Mouse (Mus musculus) embryonic facial prominence, embryonic 11.5 days (tissue): ENCODE measurements around the gene Clic3. TPM values are rescaled to one million over a fixed set of nuclear protein-coding genes. Genes with fewer than 3 reads are reported as not detected.

ENCODE experiments used
- ATAC-seq: fragments of 200-750 bp; cut with Nextera tagmentation; replicated peaks from 2 replicates; pipeline ENCODE4 v1.8.0; 2017; ENCODE audit warnings: low read depth; ENCODE audit not compliant: insufficient number of reproducible peaks, low FRiP score, low TSS enrichment
- DNase-seq: peaks from one replicate; pipeline ENCODE4 v3.0.0-alpha.2; 2015; ENCODE audit warnings: low spot score
- H3K27ac ChIP-seq: fragments of 300-500 bp; sonication (generic); replicated peaks from 2 replicates; pipeline ENCODE4 v1.5.1; 2014; ENCODE audit warnings: mild to moderate bottlenecking, low read depth, low read length, control low read depth
- H3K27me3 ChIP-seq: fragments of 300-500 bp; sonication (generic); 2 replicates; pipeline ENCODE4 v1.6.1; 2014; ENCODE audit warnings: mild to moderate bottlenecking, low read length, moderate library complexity, mixed read lengths; ENCODE audit not compliant: control insufficient read depth, insufficient read depth
- H3K36me3 ChIP-seq: fragments of 300-500 bp; sonication (generic); replicated peaks from 2 replicates; pipeline ENCODE4 v1.6.1; 2014; ENCODE audit warnings: low read depth, mild to moderate bottlenecking, low read length, moderate library complexity, mixed read lengths; ENCODE audit not compliant: control insufficient read depth, insufficient read depth
- H3K4me1 ChIP-seq: fragments of 300-500 bp; sonication (generic); 2 replicates; pipeline ENCODE4 v1.6.1; 2014; ENCODE audit warnings: low read length, mixed read lengths; ENCODE audit not compliant: control insufficient read depth, insufficient read depth
- H3K4me2 ChIP-seq: fragments of 300-500 bp; sonication (generic); 2 replicates; pipeline ENCODE4 v1.6.1; 2014; ENCODE audit warnings: low read depth, mild to moderate bottlenecking, control low read depth, low read length, moderate library complexity
- H3K4me3 ChIP-seq: fragments of 300-500 bp; sonication (generic); 2 replicates; pipeline ENCODE4 v1.5.1; 2014; ENCODE audit warnings: low read depth, low read length, control low read depth
- H3K9ac ChIP-seq: fragments of 300-500 bp; sonication (generic); replicated peaks from 2 replicates; pipeline ENCODE4 v1.6.1; 2014; ENCODE audit warnings: mild to moderate bottlenecking, control low read depth, low read length
- H3K9me3 ChIP-seq: fragments of 300-500 bp; sonication (generic); replicated peaks from 2 replicates; pipeline ENCODE4 v1.6.1; 2016; ENCODE audit warnings: mild to moderate bottlenecking, low read length, inconsistent platforms, mixed read lengths; ENCODE audit not compliant: control insufficient read depth
- WGBS: fragments of 180-500 bp; shearing (Covaris S2); extraction: QIAGEN DNeasy Blood & Tissue Kit; methylation state at CpG from one replicate; pipeline ENCODE4 v1.1.7; 2014; 5-methylcytosine and 5-hydroxymethylcytosine counted together
- polyA plus RNA-seq: library from polyadenylated mRNA; unstranded; fragments of >200 nt; fragmentation: Nextera tagmentation; extraction: Ambion mirVana; gene quantifications from 2 replicates; pipeline ENCODE4 v1.2.1, GENCODE M21; 2014

Clic3 gene
- polyA plus RNA-seq, 1 experiment from 2014 or later, result not detected

DNA sequence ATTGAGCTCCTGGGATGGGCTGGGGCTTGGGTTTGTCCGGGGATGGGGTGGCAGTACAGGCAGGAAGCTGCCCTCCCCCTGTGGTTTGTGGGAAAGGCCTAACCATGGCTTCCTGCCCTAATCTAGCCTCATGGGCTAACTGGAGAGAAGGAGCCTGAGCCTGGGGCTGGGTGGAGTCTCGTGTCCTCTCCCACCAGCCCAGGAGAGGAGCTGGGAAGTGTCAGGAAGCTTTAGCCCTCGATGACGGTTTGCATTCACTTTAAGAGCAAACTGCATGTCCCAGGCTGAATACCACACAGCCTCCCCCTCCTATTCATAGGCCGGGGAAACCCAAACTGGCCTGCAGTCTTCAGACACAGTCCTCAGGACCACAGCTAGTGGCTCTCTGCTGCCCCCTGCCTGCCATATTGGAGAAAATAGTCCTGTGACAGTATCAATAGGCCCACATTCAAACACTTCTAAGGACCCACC lies 29.9 kb upstream of the Clic3 start:
- H3K4me2 ChIP-seq, result no peak overlapping the region
- H3K4me1 ChIP-seq, result no peaks in the 10 kb centered on the region
- H3K9me3 ChIP-seq, result no peaks in the 10 kb centered on the region
- 26% methylated on average over 5 of the region's 5 CpGs for WGBS
- H3K36me3 ChIP-seq, result no peaks in the 10 kb centered on the region
- H3K4me3 ChIP-seq, result no peak overlapping the region
- no peak overlapping the region for H3K27ac ChIP-seq
- no peak overlapping the region for H3K9ac ChIP-seq
- DNase-seq, result peak; percentile 84
- peaks cover 18% of the 10 kb centered on the region for H3K27me3 ChIP-seq
- no peak for ATAC-seq

DNA sequence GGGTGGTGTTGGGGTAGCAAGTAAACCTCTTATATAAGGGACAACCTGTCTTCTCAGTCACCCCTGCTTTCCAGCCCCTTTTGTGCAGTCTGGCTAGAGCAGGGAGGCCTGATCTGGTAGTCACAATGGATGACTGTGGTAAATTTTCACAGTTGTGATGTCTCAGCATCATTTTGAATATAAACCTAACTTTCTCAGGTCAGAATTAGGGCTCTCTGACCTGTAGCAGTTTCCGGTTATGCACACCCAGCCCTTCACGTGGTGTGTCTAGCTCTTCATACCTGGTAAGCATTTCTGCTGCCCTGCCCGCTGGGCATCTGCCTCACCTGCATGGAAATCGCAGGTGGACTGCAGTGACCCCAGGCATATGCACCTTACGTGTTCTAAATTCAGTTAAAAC lies 29.4 kb upstream of the Clic3 start:
- Histone ChIP-seq H3K9me3 (no peaks in the 10 kb centered on the region), H3K4me2 (no peak overlapping the region), H3K4me1 (no peaks in the 10 kb centered on the region), H3K4me3 (no peak overlapping the region), H3K27me3 (peaks cover 18% of the 10 kb centered on the region), H3K36me3 (no peaks in the 10 kb centered on the region), H3K27ac (no peak overlapping the region), H3K9ac (no peak overlapping the region)
- WGBS, result 93% methylated on average over 5 of the region's 5 CpGs
- ATAC-seq (no peak), DNase-seq (no peak)

- H3K9ac ChIP-seq, result peak within 1 kb of the TSS; percentile 79
- no peak within 1 kb of the TSS; the same call in 1 of the 2 replicates for H3K27ac ChIP-seq
- peak within 1 kb of the TSS; percentile 69 for H3K4me3 ChIP-seq
- DNase-seq, result peak; percentile 94
- peak; percentile 86 for ATAC-seq
- no peaks in the 10 kb centered on the region for H3K4me1 ChIP-seq
- peak within 1 kb of the TSS; percentile 94 for H3K4me2 ChIP-seq
- H3K27me3 ChIP-seq, result peaks cover 18% of the 10 kb centered on the region
- no peaks in the 10 kb centered on the region for H3K36me3 ChIP-seq
- no peaks in the 10 kb centered on the region for H3K9me3 ChIP-seq
- WGBS, result under 1% methylated on average over 81 of the region's 89 CpGs
Measured at GRCm38 (mm10) chr2:25428442-25429236, 28.0 kb upstream of the Clic3 start, which contains the start of gene Abca2. Gene Abca2 (plus strand): TSS chr2:25428703.

GRCm38 (mm10) chr2:25429435-25430180 lies 27.0 kb upstream of the Clic3 start:
- Histone ChIP-seq H3K4me1 (no peaks in the 10 kb centered on the region), H3K9me3 (no peaks in the 10 kb centered on the region), H3K27me3 (peaks cover 18% of the 10 kb centered on the region), H3K36me3 (no peaks in the 10 kb centered on the region), H3K9ac (no peak overlapping the region), H3K27ac (no peak overlapping the region), H3K4me3 (peak overlapping the region; percentile 69; the same call in 1 of the 2 replicates), H3K4me2 (peak overlapping the region; percentile 94)
- ATAC-seq, result no peak
- WGBS, result 77% methylated on average over 5 of the region's 5 CpGs
- no peak for DNase-seq

- peak; percentile 29; the same call in 1 of the 2 replicates for ATAC-seq
- WGBS, result 66% methylated on average over 17 of the region's 17 CpGs
- Histone ChIP-seq H3K4me2 (no peak overlapping the region), H3K27me3 (peaks cover 9% of the 10 kb centered on the region), H3K4me3 (no peak overlapping the region), H3K27ac (no peak overlapping the region), H3K9me3 (no peaks in the 10 kb centered on the region), H3K9ac (no peak overlapping the region), H3K36me3 (no peaks in the 10 kb centered on the region), H3K4me1 (no peaks in the 10 kb centered on the region)
- DNase-seq, result no peak
Measured at GRCm38 (mm10) chr2:25430395-25431233, 26.0 kb upstream of the Clic3 start.

GRCm38 (mm10) chr2:25431308-25431855 lies 25.3 kb upstream of the Clic3 start:
- 52% methylated on average over 6 of the region's 6 CpGs for WGBS
- H3K9ac ChIP-seq, result no peak overlapping the region
- no peak for ATAC-seq
- no peaks in the 10 kb centered on the region for H3K9me3 ChIP-seq
- H3K27ac ChIP-seq, result no peak overlapping the region
- no peak overlapping the region for H3K4me3 ChIP-seq
- H3K4me2 ChIP-seq, result no peak overlapping the region
- DNase-seq, result no peak
- 0 out of 2 replicates have a peak, but pooled peaks cover 4% of the 10 kb centered on the region for H3K27me3 ChIP-seq
- H3K36me3 ChIP-seq, result no peaks in the 10 kb centered on the region
- no peaks in the 10 kb centered on the region for H3K4me1 ChIP-seq

- Histone ChIP-seq H3K9me3 (no peaks in the 10 kb centered on the region), H3K27me3 (0 out of 2 replicates have a peak, but pooled peaks cover 4% of the 10 kb centered on the region), H3K4me3 (no peak overlapping the region), H3K36me3 (no peaks in the 10 kb centered on the region), H3K9ac (no peak overlapping the region), H3K4me1 (no peaks in the 10 kb centered on the region), H3K4me2 (no peak overlapping the region), H3K27ac (no peak overlapping the region)
- no peak for DNase-seq
- ATAC-seq, result no peak
- WGBS, result 71% methylated on average over 11 of the region's 11 CpGs
Measured at GRCm38 (mm10) chr2:25432326-25433098, 24.1 kb upstream of the Clic3 start.
